Mouse (Mus musculus) adipocyte (in vitro differentiated cells): Measurements from ENCODE around the gene 4933405L10Rik.
A peak's percentile ranks its signal among the peaks of the same experiment; 100 is the strongest.

Source experiments
- DNase-seq: peaks from one replicate; pipeline ENCODE4 v3.0.0-alpha.2; 2016; ENCODE audit warnings: low spot score

The 4933405L10Rik gene

DNA sequence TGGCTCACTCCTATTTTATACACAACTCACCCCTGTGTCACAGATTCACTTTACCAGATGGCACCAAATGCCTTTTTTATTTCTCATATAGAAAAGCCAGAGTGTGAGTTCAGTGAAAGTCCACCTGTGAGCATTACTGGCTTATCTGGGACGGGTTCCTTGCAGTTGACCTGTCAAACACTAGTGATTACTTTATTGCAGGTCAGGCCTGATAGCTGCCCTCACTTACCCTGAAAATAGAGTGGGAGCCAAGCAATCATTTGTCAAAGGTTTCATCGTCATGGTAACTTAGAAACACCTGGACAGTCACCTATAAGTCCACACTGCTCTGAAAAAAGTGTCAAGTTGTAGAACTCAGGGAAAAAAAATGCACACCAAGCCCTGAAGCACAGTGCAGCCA lies 47.2 kb downstream of the 4933405L10Rik start:
- DNase-seq, result no peak

DNA sequence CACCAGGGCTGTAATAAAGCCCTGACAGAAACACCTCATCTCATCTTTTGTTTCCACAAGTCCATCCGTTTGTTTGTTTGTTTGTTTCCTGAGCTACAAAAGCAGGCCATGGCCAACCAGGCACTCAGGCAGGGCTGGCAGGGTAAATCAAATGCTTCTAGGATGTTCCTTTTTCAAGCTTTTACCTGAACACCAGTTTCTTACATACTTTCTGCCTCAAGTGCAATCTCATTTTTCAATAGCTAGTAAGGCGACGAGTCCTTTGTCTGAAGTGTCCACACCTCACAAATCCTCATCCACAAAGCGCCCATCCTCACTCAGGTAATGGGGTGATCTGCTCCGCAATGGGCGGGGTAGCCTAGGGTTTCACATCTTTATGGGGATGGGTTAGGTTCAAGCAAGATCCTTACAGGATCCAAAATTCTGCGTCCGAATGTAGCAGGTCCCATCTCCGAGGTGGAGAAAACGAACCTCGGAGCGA lies 50.4 kb downstream of the 4933405L10Rik start:
- DNase-seq, result peak; percentile 27

- DNase-seq, result peak; percentile 95
Observed at GRCm38 (mm10) chr8:105758277-105759108, 51.0 kb downstream of the 4933405L10Rik start, which contains the start of gene Gfod2. Gfod2 (minus strand) TSS chr8:105758664.
